Mouse (Mus musculus) mouse embryonic stem cell (cell line): Measurements from ENCODE around the gene Kif16b.

Source experiments
- in situ Hi-C, 2 experiments: fragments of 300-500 bp; cut with MboI; formaldehyde crosslinking; loops; 1 replicate in 1 of 2; 3 replicates in 1 of 2; pipeline ENCODE4 v1.14.3; 2019 to 2020; ENCODE audit warnings: low sequenced_read_pairs in 2 of 2, low pct_unique_long_range_greater_than_20kb in 1 of 2, mixed read lengths in 1 of 2; ENCODE audit not compliant: unreplicated experiment in 1 of 2

The Kif16b gene

DNA sequence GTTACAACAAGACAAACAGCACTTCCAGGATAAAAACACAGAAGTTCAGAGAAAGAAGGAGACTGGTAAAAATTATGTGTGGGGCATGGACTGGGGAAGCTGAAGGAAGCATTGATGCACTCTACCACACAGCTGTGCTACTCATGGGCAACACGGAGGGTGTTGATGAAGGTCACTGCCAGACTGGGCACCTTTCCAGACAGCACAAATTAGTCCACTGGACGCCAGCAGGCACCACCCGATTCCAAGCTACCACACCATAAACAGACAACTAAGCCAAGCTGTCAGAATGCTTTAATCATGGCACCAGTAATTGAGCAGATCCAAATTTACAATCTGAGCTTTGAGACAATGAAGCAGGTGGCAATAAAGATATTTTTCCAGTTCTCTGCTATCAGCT is 202.7 kb downstream of the Kif16b start:
- in situ Hi-C loops, result no loop called here

DNA sequence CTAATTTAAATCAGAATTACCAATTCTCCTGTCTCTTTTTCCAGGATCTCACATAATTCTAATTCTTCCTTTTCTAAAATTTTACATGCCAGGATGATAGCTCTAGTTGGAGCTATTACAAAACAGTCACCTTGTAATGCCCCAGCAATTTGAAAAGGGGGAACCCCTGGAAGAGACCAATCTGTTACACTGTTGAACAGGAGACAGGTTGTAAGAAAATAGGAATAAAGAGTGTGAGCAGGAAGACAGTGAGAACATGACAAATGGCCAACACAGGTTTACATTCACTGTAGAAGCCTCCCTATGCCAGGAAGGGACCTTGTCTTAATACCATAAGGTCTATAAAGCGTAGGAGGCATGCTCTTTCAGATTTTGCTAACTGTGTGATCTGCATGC is 206.4 kb downstream of the Kif16b start:
- in situ Hi-C loops, result no loop called here

DNA sequence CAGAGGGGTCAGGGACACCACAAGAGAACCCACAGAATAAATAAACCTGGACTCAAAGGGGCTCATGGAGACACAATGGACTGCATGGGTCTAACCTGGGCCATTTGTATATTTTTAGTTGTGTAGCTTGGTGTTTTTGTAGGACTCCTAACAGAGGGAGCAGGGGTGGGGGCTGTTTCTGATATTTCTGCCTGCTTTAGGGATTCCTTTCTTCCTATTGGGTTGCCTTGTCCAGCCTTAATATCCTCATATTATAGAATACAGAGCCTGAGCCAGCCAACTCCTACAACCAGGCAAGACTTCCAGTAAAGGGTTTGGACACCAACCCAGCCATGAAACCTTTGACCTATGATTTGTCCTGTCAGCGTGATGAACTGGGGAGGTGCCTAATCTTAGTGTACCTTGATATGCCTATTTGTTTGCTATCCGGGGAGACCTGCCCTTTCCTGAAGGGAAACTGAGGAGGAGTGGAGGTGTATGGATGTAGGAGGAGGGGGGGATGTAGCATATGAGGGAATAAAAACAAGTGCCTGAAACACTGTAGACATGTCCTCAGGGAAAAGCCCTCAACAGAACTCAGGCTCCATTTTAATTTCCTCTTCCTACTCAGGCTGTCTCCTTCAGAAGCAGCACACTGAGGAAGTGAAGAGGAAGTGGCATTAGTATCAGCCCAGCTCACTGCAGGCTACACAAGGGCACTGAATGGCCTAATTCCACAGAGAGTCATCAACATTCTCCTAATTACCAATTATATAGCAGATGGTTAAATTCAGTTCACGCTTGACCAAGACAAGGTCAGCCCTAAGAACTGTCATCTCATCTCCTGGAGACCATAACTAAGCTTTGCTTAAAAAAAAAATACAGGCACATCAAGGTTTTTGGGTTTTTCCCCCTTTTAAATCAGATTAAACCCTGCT is 207.1 kb downstream of the Kif16b start:
- in situ Hi-C loops, result no loop called here

DNA sequence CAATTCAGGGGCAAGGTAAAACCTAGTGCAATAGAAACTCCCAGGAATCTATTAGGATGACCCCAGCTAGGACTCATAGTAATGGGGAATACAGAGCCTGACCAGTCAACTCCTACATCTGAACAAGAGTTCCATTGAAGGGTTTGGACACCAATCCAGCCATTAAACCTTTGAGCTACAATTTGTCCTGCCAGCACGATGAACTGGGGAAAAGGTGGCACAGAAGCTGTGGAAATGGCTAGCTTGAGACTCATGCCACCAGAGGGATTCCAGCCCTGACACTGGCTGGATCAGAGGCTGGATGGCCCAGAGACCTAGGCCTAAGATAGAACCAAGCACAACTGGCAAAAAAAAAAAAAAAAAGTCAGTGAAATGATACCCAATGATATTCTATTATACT is 207.9 kb downstream of the Kif16b start:
- in situ Hi-C loops, result no loop called here

DNA sequence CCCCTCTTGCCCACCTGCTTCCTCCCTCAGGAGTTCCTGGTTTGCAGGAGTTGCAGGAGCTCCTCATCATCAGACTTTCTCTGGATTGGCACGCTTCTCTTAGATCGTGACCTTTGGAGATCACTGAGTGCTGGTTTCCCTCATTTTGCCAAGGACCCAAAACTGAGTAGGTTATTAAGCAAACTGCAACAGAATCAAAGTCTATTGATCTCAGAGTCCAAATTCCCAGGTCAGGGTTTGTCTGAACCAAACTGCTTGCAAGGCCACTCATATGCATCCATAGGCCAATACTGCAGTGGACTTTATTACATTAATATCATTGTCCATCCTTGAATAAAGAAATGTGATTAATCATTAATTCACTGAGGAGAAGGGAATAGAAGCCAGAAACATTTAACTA is 211.8 kb downstream of the Kif16b start:
- in situ Hi-C loops, result no loop called here

DNA sequence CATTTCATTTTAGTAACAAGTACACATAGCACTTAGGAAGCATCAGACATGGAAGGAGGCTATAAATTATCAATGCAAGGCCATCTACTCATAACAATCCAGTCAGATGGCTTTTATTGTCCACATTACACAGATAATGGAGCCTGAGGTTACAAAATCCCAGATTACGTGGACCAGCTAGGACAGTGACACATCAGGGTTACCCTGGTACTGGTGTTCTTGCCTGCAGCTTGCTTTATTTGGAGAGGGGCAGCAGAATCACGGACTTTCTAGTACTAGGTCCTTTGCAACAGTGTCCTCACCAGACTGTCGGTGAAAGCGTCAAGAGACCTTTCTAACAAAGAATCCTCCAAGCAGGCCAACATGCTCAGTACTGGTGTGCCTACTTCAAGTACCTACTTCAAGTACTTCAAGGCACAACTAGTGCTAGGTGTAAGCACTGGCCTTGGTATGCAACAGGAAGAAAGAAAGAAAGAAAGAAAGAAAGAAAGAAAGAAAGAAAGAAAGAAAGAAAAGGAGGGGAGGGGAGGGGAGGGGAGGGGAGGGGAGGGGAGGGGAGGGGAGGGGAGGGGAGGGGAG is 213.3 kb downstream of the Kif16b start:
- in situ Hi-C loops, result no loop called here

DNA sequence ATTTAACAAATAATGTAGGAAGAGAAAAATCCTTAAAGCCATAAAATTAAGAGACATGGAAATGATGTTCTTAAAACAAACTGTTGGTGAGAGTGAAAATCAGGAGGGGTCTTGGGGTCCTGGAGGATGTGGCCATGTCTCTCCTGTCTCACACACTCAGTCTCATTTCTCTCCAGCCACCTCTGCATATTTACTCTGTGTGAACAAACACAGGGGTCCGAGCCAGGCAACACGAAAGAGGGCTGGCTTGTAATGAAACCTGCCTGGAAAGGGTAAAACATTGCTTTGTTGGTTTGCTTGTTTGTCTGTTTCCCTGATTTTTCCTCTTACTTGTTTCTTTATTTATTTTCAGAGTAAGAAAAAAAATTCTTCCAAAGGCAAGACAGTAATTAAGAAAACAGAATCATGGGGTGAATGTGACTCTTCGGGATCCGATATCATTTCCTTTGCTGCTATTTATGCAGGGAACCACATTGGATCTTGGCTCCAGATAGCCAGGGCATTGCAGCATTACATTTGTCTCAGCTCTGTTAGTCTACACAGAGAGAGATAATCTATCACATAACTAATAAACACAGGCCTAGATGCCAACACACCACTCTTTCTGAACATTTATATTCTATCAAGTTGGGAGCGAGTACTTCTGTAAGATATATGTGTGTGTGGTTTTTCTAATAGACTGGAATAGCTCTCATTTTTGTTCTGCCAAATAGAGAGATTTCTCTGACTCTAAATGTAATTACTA is 218.2 kb downstream of the Kif16b start:
- in situ Hi-C loops, result no loop called here

DNA sequence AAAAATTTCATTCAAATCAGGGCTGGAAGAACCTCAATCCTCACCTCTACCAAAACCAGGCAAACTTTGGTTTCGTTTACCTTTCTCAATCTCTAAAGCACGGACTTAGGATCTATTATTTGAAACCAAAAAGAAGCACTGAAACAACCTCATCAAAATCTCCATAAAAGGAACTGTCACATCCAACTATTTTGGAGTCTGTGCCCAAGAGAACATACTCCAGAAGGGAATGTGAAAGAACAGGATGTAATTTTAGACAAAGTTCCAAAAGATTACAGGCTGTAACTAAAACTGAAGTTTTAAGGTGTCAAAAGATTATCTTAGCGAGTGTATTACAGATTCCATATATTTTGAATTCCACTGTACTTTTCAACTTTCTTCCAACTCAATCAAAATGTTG is 232.9 kb downstream of the Kif16b start:
- in situ Hi-C loops, result no loop called here

DNA sequence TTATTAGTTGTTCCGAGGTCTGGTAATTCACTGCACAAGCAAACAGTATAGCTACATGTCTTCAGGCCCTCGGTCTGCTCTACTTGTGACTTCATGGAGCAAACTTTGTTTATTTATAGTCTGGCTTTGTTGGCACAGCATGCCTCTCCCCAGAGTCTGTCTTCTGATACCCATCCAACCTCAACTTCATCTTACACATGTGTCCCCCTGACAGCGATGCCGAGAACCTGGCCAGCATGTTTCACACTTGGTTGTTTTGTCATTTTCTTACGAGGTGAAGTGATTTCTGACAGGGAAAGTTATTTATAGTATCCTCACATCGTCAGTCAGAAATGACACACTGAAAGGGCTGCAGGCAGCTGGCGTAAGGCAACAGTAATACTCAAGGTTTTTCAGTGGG is 249.7 kb downstream of the Kif16b start:
- in situ Hi-C loops, result no loop called here

DNA sequence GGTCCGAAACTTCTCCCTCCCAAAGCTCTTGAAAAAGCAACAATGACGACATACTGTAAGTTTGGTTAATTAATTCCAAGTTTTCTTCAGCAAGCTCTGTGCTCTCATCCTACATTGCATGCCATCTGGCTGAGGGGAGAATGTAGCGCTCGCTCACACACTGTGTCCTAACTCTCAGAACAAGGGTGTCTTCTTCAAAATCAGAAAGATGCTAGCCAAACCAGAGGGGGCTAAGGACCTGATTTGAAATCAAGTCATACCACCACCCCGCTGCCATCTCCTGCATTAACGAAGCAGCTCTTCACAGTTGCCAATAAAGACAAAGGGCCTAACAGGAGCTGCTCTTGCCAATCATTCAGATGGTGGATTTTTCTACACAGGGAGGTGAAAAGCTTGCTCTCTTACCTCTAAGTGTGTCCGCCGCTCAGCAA is 253.3 kb downstream of the Kif16b start:
- in situ Hi-C loops, result no loop called here

DNA sequence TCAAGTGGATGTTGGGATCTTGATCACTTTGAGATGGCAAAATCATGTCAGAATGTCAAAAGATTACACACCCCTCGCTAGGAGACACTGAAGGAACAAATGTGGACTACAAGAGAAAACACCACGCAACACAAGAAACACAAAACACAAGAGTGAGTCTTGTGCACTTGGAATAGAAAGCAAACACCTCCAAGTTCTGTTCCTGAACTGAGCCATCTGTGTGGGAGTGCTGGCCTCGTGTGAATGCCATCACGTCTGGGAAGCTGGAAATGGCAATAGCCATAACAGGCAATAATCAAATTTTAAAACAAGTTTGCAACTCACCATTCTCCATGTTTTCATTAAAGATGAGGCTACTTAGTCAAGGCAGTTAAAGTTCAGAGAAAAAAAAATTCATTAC is 254.5 kb downstream of the Kif16b start:
- in situ Hi-C loops, result no loop called here

DNA sequence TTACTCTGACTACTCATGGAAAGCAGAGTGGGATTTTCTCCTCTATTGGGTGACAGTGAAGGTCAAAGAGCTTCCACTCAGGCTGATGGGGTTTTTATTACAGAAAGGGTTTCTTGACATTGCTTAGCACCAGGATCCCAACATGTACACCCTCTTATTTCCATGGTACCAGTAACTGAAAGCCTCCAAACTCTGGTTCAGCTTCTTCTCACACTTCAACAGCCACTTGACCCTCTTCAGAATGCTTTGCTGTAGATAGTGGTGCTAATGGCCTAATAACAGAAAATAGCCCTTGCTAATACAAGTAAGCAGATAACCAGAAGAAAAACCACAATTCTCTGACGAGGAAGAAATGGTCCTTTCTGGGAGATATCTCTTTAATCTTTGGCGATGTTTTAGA is 259.6 kb downstream of the Kif16b start:
- in situ Hi-C loops, result no loop called here

DNA sequence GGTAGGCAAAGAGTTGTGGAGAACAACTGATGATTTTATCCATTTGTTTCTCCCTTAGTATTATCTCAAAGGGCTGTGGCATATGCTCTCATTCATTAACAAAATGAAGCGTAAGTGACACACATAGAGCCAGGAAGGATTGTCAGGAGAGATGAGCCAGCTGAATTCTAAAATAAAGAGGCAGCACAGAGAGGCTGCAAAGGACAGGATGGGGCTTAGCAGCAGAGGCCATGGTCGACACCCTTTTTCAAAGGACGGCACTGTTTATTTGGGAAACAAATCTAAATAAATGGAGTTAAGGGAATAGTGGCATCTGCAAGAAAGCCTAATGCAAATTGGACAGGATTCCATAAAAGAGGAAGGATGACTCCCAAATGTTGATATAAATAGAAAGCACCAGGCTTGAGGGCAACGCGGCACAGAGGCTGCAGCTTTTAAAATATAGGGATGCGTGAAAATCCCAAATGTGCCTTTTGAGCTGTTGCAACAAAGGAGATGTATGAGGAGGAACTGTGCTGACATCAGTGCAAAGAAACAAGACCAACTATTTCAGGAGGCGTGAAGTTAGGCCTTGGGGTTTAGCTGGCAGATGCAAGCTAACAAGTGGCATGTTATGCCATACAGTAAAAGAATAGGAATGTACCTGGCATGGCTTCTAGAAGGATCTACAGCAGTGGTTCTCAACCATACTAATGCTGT is 265.6 kb downstream of the Kif16b start:
- in situ Hi-C loops, result no loop called here

DNA sequence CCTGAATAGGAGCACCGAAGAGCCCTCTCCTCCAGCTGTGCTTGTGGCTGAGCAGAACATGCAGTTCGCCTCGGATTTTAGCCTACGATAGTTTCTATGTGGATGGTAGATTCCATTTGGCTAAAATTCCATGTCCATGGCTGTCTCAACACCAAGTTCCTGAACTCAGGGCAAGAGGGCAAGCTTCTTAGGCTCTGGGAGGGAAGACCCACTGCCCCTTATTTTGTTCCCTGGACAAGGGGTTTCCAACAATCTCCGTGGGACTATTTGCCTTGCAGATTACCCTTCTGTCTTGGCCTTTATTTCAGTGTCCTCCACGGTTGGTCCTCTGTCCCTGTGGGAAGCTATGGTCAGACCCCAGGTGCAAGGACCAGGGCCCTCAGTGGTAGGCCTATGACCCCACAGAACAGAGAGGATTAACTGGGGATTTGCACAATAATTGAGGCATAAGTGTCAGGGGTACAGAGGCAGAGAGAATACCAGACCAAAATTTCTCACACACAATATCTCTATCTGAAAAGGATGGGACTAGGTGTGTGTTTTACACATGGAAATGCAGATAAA is 267.3 kb downstream of the Kif16b start:
- in situ Hi-C loops, result no loop called here

DNA sequence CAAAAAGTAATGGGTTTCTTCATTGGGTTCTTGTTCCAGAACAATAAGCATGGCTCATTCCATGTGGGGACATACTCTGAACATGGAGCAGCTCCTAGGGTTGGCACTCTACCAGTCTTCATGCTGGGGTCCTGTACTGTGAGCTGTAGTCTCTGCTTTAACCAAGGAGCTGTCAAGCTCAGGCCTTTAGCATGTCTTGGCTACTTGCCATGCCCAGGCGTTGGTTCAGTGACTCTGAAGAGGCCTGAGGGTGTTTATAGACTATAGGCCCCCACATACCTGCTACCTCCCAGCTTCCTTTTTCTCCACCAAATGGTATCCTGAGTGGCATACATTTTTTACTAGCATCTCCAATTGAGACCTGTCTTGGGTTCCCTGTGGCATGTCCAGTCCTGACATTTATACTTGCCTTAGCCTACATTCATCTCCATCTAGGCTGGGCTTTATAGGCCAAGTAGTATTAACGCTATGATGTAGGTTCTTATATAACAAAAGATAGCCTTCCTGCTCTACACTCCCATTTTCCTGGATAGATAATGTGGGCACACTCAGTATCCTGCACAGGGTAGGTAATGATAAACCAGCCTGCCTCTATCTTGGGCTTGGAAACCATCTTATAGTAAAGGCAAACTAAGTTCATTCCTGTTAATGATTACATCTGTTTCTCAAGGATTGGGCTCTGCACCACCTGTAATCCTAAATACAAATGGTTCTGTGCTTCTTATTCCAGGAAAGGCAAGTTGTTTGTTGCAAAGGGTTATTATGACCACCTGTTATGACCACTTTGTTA is 271.6 kb downstream of the Kif16b start:
- in situ Hi-C loops, result no loop called here

DNA sequence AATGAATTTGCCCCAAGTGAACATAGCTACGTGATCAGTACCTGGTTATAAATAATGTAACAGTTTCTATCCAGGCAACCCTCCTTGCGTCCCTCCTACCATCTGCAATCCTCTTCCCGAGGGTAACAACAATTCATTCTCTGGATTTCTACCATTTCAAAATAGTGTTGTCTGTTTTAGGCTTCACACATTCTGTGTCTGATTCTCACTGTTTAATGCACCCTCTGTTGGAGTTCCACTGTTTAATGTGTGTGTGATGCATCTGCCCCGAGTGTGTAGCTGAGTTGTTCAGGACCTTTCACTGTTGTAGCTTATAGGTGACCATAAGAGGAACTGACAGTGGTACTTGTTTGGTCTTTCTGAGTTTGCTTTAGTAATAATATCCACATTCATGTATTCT is 275.6 kb downstream of the Kif16b start:
- in situ Hi-C loops, result no loop called here

DNA sequence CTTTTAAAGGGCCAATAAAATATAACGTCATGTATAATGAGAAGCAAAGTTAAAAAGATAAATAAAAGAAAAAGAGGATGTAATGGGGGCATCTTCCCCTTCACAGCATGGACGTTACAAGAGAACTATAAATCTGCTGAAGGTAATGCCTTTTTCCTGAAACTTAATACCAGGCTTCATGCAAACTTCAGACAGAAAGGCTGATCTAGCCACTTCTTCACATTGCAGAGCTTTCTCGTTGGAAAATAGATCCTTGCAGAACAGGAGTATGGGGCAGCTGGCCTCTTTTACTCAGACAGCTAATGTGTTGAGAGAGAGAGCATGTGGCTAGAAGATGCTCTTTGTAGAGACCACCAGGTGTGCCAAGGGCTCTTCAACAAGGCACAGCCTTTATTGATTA is 276.2 kb downstream of the Kif16b start:
- in situ Hi-C loops, result no loop called here

DNA sequence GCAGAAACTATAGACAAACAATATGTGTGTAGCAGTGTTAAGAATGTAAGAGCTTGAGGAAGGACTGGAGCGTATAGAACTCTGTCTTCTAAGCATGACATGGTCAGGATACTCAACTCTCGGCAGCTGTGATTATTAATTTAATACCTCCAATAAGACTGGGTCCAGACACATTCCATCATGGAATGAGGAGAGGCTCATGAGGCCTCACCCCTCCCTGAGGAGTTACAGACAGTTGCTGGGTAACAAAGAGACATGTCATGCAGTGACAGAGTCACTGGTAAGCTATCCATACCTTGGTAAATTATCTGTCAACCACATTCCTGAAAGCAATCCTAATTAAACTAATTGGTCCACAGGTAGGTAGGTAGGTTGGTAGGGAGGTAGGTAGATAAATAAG is 277.1 kb downstream of the Kif16b start:
- in situ Hi-C loops, result no loop called here
